Mouse (Mus musculus): Measurements from ENCODE around the gene Wdr89. TPM values are rescaled to one million over a fixed set of nuclear protein-coding genes. Genes with fewer than 3 reads are reported as not detected.

Wdr89 gene
- polyA plus RNA-seq, 1 experiment = 25.9 TPM

GRCm38 (mm10) chr12:75671759-75672315 is 2.5 kb upstream of the Wdr89 start:
- TF ChIP-seq MYOG (IDR thresholded peaks at IDR 0.05; ENCODE audit: control insufficient read depth in 1 of 3, insufficient read depth in 1 of 3, insufficient read length in 2 of 3, low read depth in 2 of 3) (no peak), CEBPB (IDR thresholded peaks at IDR 0.05; ENCODE audit: insufficient read depth, poor library complexity, severe bottlenecking) (no peak), MAX (IDR thresholded peaks at IDR 0.05; ENCODE audit: low read depth) (no peak), POLR2A (IDR thresholded peaks at IDR 0.05; ENCODE audit: insufficient read length, low read depth) (no peak), TCF12 (IDR thresholded peaks at IDR 0.05; ENCODE audit: insufficient read depth, poor library complexity, severe bottlenecking) (no peak), TCF3 (IDR thresholded peaks at IDR 0.05; ENCODE audit: insufficient read length, low read depth) (no peak), MYOD1 (IDR thresholded peaks at IDR 0.05; ENCODE audit: control insufficient read depth in 1 of 3, insufficient read length in 2 of 3, low read depth in 2 of 3) (no peak), E2F4 (IDR thresholded peaks at IDR 0.05; ENCODE audit: insufficient read depth) (no peak), SRF (IDR thresholded peaks at IDR 0.05; ENCODE audit: control insufficient read depth, insufficient read length, low read depth) (no peak), REST (IDR thresholded peaks at IDR 0.05; ENCODE audit: insufficient read depth, insufficient read length) (no peak), POLR2AphosphoS2 (IDR thresholded peaks at IDR 0.05; ENCODE audit: insufficient read length, low read depth) (no peak), USF1 (IDR thresholded peaks at IDR 0.05; ENCODE audit: low read depth) (no peak)
- Histone ChIP-seq H3K36me3 (ENCODE audit: control insufficient read depth, insufficient read depth) (no peaks in the 10 kb centered on the region), H3K79me2 (ENCODE audit: control insufficient read depth, insufficient read depth) (peaks cover 17% of the 10 kb centered on the region), H3K4me3 (no peak overlapping the region), H3ac (ENCODE audit: control insufficient read depth, insufficient read length) (no peak overlapping the region), H3K4me2 (ENCODE audit: low read depth) (no peak overlapping the region), H3K27me3 (ENCODE audit: control insufficient read depth, insufficient read depth, insufficient read length) (no peaks in the 10 kb centered on the region)

GRCm38 (mm10) chr12:75670611-75671010 is 1.3 kb upstream of the Wdr89 start:
- Histone ChIP-seq H3K36me3 (ENCODE audit: control insufficient read depth, insufficient read depth) (no peaks in the 10 kb centered on the region), H3K4me3 (peak overlapping the region; percentile 49), H3K4me2 (ENCODE audit: low read depth) (peak overlapping the region; percentile 83), H3K27me3 (ENCODE audit: control insufficient read depth, insufficient read depth, insufficient read length) (no peaks in the 10 kb centered on the region), H3K79me2 (ENCODE audit: control insufficient read depth, insufficient read depth) (peaks cover 17% of the 10 kb centered on the region), H3ac (ENCODE audit: control insufficient read depth, insufficient read length) (no peak overlapping the region)
- TF ChIP-seq USF1 (IDR thresholded peaks at IDR 0.05; ENCODE audit: low read depth) = no peak
- no peak for TF ChIP-seq E2F4 (IDR thresholded peaks at IDR 0.05; ENCODE audit: insufficient read depth)

GRCm38 (mm10) chr12:75668916-75669257 is 450 bp downstream of the Wdr89 start:
- Histone ChIP-seq H3K79me2 (ENCODE audit: control insufficient read depth, insufficient read depth) (peaks cover 17% of the 10 kb centered on the region), H3K4me2 (ENCODE audit: low read depth) (peak overlapping the region; percentile 96), H3K4me3 (peak overlapping the region; percentile 49), H3ac (ENCODE audit: control insufficient read depth, insufficient read length) (peak overlapping the region; percentile 51), H3K27me3 (ENCODE audit: control insufficient read depth, insufficient read depth, insufficient read length) (no peaks in the 10 kb centered on the region), H3K36me3 (ENCODE audit: control insufficient read depth, insufficient read depth) (no peaks in the 10 kb centered on the region)
- no peak for TF ChIP-seq MAX (IDR thresholded peaks at IDR 0.05; ENCODE audit: low read depth)
- TF ChIP-seq TCF3 (IDR thresholded peaks at IDR 0.05; ENCODE audit: insufficient read length, low read depth) = no peak
- peak; percentile 64 for TF ChIP-seq REST (IDR thresholded peaks at IDR 0.05; ENCODE audit: insufficient read depth, insufficient read length)
- TF ChIP-seq POLR2A (IDR thresholded peaks at IDR 0.05; ENCODE audit: insufficient read length, low read depth) = no peak
- no peak for TF ChIP-seq SRF (IDR thresholded peaks at IDR 0.05; ENCODE audit: control insufficient read depth, insufficient read length, low read depth)
- no peak for TF ChIP-seq MYOG (IDR thresholded peaks at IDR 0.05; ENCODE audit: control insufficient read depth in 1 of 3, insufficient read depth in 1 of 3, insufficient read length in 2 of 3, low read depth in 2 of 3)
- peak in 1 of 3 experiments; percentile 19 for TF ChIP-seq MYOD1 (IDR thresholded peaks at IDR 0.05; ENCODE audit: control insufficient read depth in 1 of 3, insufficient read length in 2 of 3, low read depth in 2 of 3)

- Histone ChIP-seq H3K79me2 (ENCODE audit: control insufficient read depth, insufficient read depth) (peaks cover 17% of the 10 kb centered on the region), H3K4me2 (ENCODE audit: low read depth) (peak overlapping the region; percentile 96), H3ac (ENCODE audit: control insufficient read depth, insufficient read length) (peak overlapping the region; percentile 51), H3K4me3 (peak overlapping the region; percentile 49), H3K27me3 (ENCODE audit: control insufficient read depth, insufficient read depth, insufficient read length) (no peaks in the 10 kb centered on the region), H3K36me3 (ENCODE audit: control insufficient read depth, insufficient read depth) (no peaks in the 10 kb centered on the region)
- TF ChIP-seq POLR2A (IDR thresholded peaks at IDR 0.05; ENCODE audit: insufficient read length, low read depth) (no peak), MAX (IDR thresholded peaks at IDR 0.05; ENCODE audit: low read depth) (no peak), TCF12 (IDR thresholded peaks at IDR 0.05; ENCODE audit: insufficient read depth, poor library complexity, severe bottlenecking) (no peak), SRF (IDR thresholded peaks at IDR 0.05; ENCODE audit: control insufficient read depth, insufficient read length, low read depth) (no peak), MYOD1 (IDR thresholded peaks at IDR 0.05; ENCODE audit: control insufficient read depth in 1 of 3, insufficient read length in 2 of 3, low read depth in 2 of 3) (no peak), REST (IDR thresholded peaks at IDR 0.05; ENCODE audit: insufficient read depth, insufficient read length) (no peak), CEBPB (IDR thresholded peaks at IDR 0.05; ENCODE audit: insufficient read depth, poor library complexity, severe bottlenecking) (no peak), MYOG (IDR thresholded peaks at IDR 0.05; ENCODE audit: control insufficient read depth in 1 of 3, insufficient read depth in 1 of 3, insufficient read length in 2 of 3, low read depth in 2 of 3) (no peak), USF1 (IDR thresholded peaks at IDR 0.05; ENCODE audit: low read depth) (no peak), POLR2AphosphoS2 (IDR thresholded peaks at IDR 0.05; ENCODE audit: insufficient read length, low read depth) (no peak), TCF3 (IDR thresholded peaks at IDR 0.05; ENCODE audit: insufficient read length, low read depth) (no peak), E2F4 (IDR thresholded peaks at IDR 0.05; ENCODE audit: insufficient read depth) (no peak)
These were observed 1.1 kb downstream of the Wdr89 start for GRCm38 (mm10) chr12:75668221-75668620.

- Histone ChIP-seq H3K36me3 (ENCODE audit: control insufficient read depth, insufficient read depth) (no peaks in the 10 kb centered on the region), H3K4me3 (no peak overlapping the region), H3K79me2 (ENCODE audit: control insufficient read depth, insufficient read depth) (peaks cover 17% of the 10 kb centered on the region), H3K4me2 (ENCODE audit: low read depth) (no peak overlapping the region), H3ac (ENCODE audit: control insufficient read depth, insufficient read length) (no peak overlapping the region), H3K27me3 (ENCODE audit: control insufficient read depth, insufficient read depth, insufficient read length) (no peaks in the 10 kb centered on the region)
- no peak for TF ChIP-seq TCF3 (IDR thresholded peaks at IDR 0.05; ENCODE audit: insufficient read length, low read depth)
- no peak for TF ChIP-seq REST (IDR thresholded peaks at IDR 0.05; ENCODE audit: insufficient read depth, insufficient read length)
- no peak for TF ChIP-seq SRF (IDR thresholded peaks at IDR 0.05; ENCODE audit: control insufficient read depth, insufficient read length, low read depth)
- no peak for TF ChIP-seq CEBPB (IDR thresholded peaks at IDR 0.05; ENCODE audit: insufficient read depth, poor library complexity, severe bottlenecking)
- no peak for TF ChIP-seq POLR2AphosphoS2 (IDR thresholded peaks at IDR 0.05; ENCODE audit: insufficient read length, low read depth)
- no peak for TF ChIP-seq MYOG (IDR thresholded peaks at IDR 0.05; ENCODE audit: control insufficient read depth in 1 of 3, insufficient read depth in 1 of 3, insufficient read length in 2 of 3, low read depth in 2 of 3)
- TF ChIP-seq E2F4 (IDR thresholded peaks at IDR 0.05; ENCODE audit: insufficient read depth) = no peak
- no peak for TF ChIP-seq MAX (IDR thresholded peaks at IDR 0.05; ENCODE audit: low read depth)
- no peak for TF ChIP-seq TCF12 (IDR thresholded peaks at IDR 0.05; ENCODE audit: insufficient read depth, poor library complexity, severe bottlenecking)
- no peak for TF ChIP-seq POLR2A (IDR thresholded peaks at IDR 0.05; ENCODE audit: insufficient read length, low read depth)
- no peak for TF ChIP-seq MYOD1 (IDR thresholded peaks at IDR 0.05; ENCODE audit: control insufficient read depth in 1 of 3, insufficient read length in 2 of 3, low read depth in 2 of 3)
- no peak for TF ChIP-seq USF1 (IDR thresholded peaks at IDR 0.05; ENCODE audit: low read depth)
These were observed 2.4 kb downstream of the Wdr89 start for GRCm38 (mm10) chr12:75666939-75667338.

Data from myocyte (in vitro differentiated cells).